Mouse (Mus musculus): ENCODE data around the gene S100a5. TPM values are rescaled to one million over a fixed set of nuclear protein-coding genes. Genes with fewer than 3 reads are reported as not detected.
A peak's percentile ranks its signal among the peaks of the same experiment; 100 is the strongest.

S100a5 gene
- polyA plus RNA-seq, 1 experiment from 2014 or later: not detected

GRCm38 (mm10) chr3:90614148-90614530 lies 5.8 kb downstream of the S100a5 start:
- Histone ChIP-seq H3K36me3 (replicated peaks; ENCODE audit: insufficient read depth, low read length) (no peaks in the 10 kb centered on the region), H3K27ac (ENCODE audit: low read depth) (no peak overlapping the region), H3K4me3 (ENCODE audit: low read depth, low read length) (peak overlapping the region; percentile 31; the same call in 1 of the 2 replicates), H3K4me1 (ENCODE audit: insufficient read depth) (peaks cover 4% of the 10 kb centered on the region; the same call in 1 of the 2 replicates), H3K4me2 (ENCODE audit: low read depth, low read length) (peak overlapping the region; percentile 64), H3K9me3 (ENCODE audit: low read length) (no peaks in the 10 kb centered on the region), H3K9ac (replicated peaks) (no peak overlapping the region), H3K27me3 (ENCODE audit: insufficient read depth, low read length) (no peaks in the 10 kb centered on the region)
- no peak for ATAC-seq
- TF ChIP-seq EP300 (IDR thresholded peaks at IDR 0.05; ENCODE audit: low read depth) (no peak), CTCF (IDR thresholded peaks at IDR 0.05; ENCODE audit: low read depth) (no peak)
- WGBS (ENCODE audit: insufficient replicate concordance): 71% methylated on average over 6 of the region's 6 CpGs
- DNase-seq: no peak

- DNase-seq (no peak), ATAC-seq (peak; percentile 50)
- 62% methylated on average over 11 of the region's 11 CpGs for WGBS (ENCODE audit: insufficient replicate concordance)
- H3K4me1 ChIP-seq (ENCODE audit: insufficient read depth): peaks cover 4% of the 10 kb centered on the region; the same call in 1 of the 2 replicates
- H3K36me3 ChIP-seq (replicated peaks; ENCODE audit: insufficient read depth, low read length): no peaks in the 10 kb centered on the region
- H3K9me3 ChIP-seq (ENCODE audit: low read length): no peaks in the 10 kb centered on the region
- H3K27me3 ChIP-seq (ENCODE audit: insufficient read depth, low read length): no peaks in the 10 kb centered on the region
- TF ChIP-seq CTCF (IDR thresholded peaks at IDR 0.05; ENCODE audit: low read depth) (no peak), EP300 (IDR thresholded peaks at IDR 0.05; ENCODE audit: low read depth) (no peak)
- no peak overlapping the region for H3K4me3 ChIP-seq (ENCODE audit: low read depth, low read length)
- H3K27ac ChIP-seq (ENCODE audit: low read depth): no peak overlapping the region
- H3K9ac ChIP-seq (replicated peaks): no peak overlapping the region
- peak overlapping the region; percentile 64 for H3K4me2 ChIP-seq (ENCODE audit: low read depth, low read length)
Observed at GRCm38 (mm10) chr3:90614611-90615251, 6.4 kb downstream of the S100a5 start.

GRCm38 (mm10) chr3:90615415-90615814 lies 7.1 kb downstream of the S100a5 start:
- no peak overlapping the region for H3K4me2 ChIP-seq (ENCODE audit: low read depth, low read length)

GRCm38 (mm10) chr3:90615911-90616310 lies 7.6 kb downstream of the S100a5 start:
- H3K9me3 ChIP-seq (ENCODE audit: low read length): no peaks in the 10 kb centered on the region
- H3K27ac ChIP-seq (ENCODE audit: low read depth): no peak overlapping the region
- ATAC-seq (no peak), DNase-seq (no peak)
- H3K4me1 ChIP-seq (ENCODE audit: insufficient read depth): peaks cover 4% of the 10 kb centered on the region; the same call in 1 of the 2 replicates
- no peak overlapping the region for H3K9ac ChIP-seq (replicated peaks)
- no peaks in the 10 kb centered on the region for H3K36me3 ChIP-seq (replicated peaks; ENCODE audit: insufficient read depth, low read length)
- WGBS (ENCODE audit: insufficient replicate concordance): 57% methylated on average over 1 of the region's 1 CpGs
- no peaks in the 10 kb centered on the region for H3K27me3 ChIP-seq (ENCODE audit: insufficient read depth, low read length)
- TF ChIP-seq EP300 (IDR thresholded peaks at IDR 0.05; ENCODE audit: low read depth) (no peak), CTCF (IDR thresholded peaks at IDR 0.05; ENCODE audit: low read depth) (no peak)
- no peak overlapping the region for H3K4me3 ChIP-seq (ENCODE audit: low read depth, low read length)
- H3K4me2 ChIP-seq (ENCODE audit: low read depth, low read length): no peak overlapping the region

More at GRCm38 (mm10) chr3:90615415-90615814, 7.1 kb downstream of the S100a5 start:
- Histone ChIP-seq H3K27me3 (ENCODE audit: insufficient read depth, low read length) (no peaks in the 10 kb centered on the region), H3K4me1 (ENCODE audit: insufficient read depth) (peaks cover 4% of the 10 kb centered on the region; the same call in 1 of the 2 replicates), H3K4me3 (ENCODE audit: low read depth, low read length) (no peak overlapping the region), H3K9me3 (ENCODE audit: low read length) (no peaks in the 10 kb centered on the region), H3K27ac (ENCODE audit: low read depth) (no peak overlapping the region), H3K36me3 (replicated peaks; ENCODE audit: insufficient read depth, low read length) (no peaks in the 10 kb centered on the region), H3K9ac (replicated peaks) (no peak overlapping the region)
- peak; percentile 75 for DNase-seq
- 13% methylated on average over 7 of the region's 7 CpGs for WGBS (ENCODE audit: insufficient replicate concordance)
- no peak for TF ChIP-seq EP300 (IDR thresholded peaks at IDR 0.05; ENCODE audit: low read depth)
- peak; percentile 85 for TF ChIP-seq CTCF (IDR thresholded peaks at IDR 0.05; ENCODE audit: low read depth)
- peak; percentile 68 for ATAC-seq

- no peaks in the 10 kb centered on the region for H3K27me3 ChIP-seq (ENCODE audit: insufficient read depth, low read length)
- H3K4me3 ChIP-seq (ENCODE audit: low read depth, low read length): no peak overlapping the region
- no peak for ATAC-seq
- TF ChIP-seq CTCF (IDR thresholded peaks at IDR 0.05; ENCODE audit: low read depth) (peak; percentile 52), EP300 (IDR thresholded peaks at IDR 0.05; ENCODE audit: low read depth) (no peak)
- H3K36me3 ChIP-seq (replicated peaks; ENCODE audit: insufficient read depth, low read length): no peaks in the 10 kb centered on the region
- no peak overlapping the region for H3K4me2 ChIP-seq (ENCODE audit: low read depth, low read length)
- peaks cover 4% of the 10 kb centered on the region; the same call in 1 of the 2 replicates for H3K4me1 ChIP-seq (ENCODE audit: insufficient read depth)
- H3K9me3 ChIP-seq (ENCODE audit: low read length): no peaks in the 10 kb centered on the region
- no peak overlapping the region for H3K9ac ChIP-seq (replicated peaks)
- H3K27ac ChIP-seq (ENCODE audit: low read depth): no peak overlapping the region
- no peak for DNase-seq
- 20% methylated on average over 1 of the region's 1 CpGs for WGBS (ENCODE audit: insufficient replicate concordance)
Observed at GRCm38 (mm10) chr3:90617586-90617985, 9.3 kb downstream of the S100a5 start.

- Histone ChIP-seq H3K27ac (ENCODE audit: low read depth) (no peak overlapping the region), H3K27me3 (ENCODE audit: insufficient read depth, low read length) (no peaks in the 10 kb centered on the region)
Observed at GRCm38 (mm10) chr3:90621552-90621951, 13.2 kb downstream of the S100a5 start.

More at GRCm38 (mm10) chr3:90621552-90621951, 13.2 kb downstream of the S100a5 start:
- H3K36me3 ChIP-seq (replicated peaks; ENCODE audit: insufficient read depth, low read length): no peaks in the 10 kb centered on the region
- WGBS (ENCODE audit: insufficient replicate concordance): 39% methylated on average over 7 of the region's 7 CpGs
- no peak overlapping the region for H3K4me3 ChIP-seq (ENCODE audit: low read depth, low read length)
- DNase-seq: no peak
- H3K4me1 ChIP-seq (ENCODE audit: insufficient read depth): no peaks in the 10 kb centered on the region
- no peak overlapping the region for H3K9ac ChIP-seq (replicated peaks)
- no peak overlapping the region for H3K4me2 ChIP-seq (ENCODE audit: low read depth, low read length)
- no peak for TF ChIP-seq CTCF (IDR thresholded peaks at IDR 0.05; ENCODE audit: low read depth)
- TF ChIP-seq EP300 (IDR thresholded peaks at IDR 0.05; ENCODE audit: low read depth): no peak
- no peak for ATAC-seq
- no peaks in the 10 kb centered on the region for H3K9me3 ChIP-seq (ENCODE audit: low read length)
